Mouse (Mus musculus) forebrain, embryonic 13.5 days (tissue): ENCODE data around the gene Tmem131. TPM values are rescaled to one million over a fixed set of nuclear protein-coding genes. Genes with fewer than 3 reads are reported as not detected.
A peak's percentile ranks its signal among the peaks of the same experiment; 100 is the strongest.

Experiments
- ATAC-seq: fragments of 200-750 bp; cut with Nextera tagmentation; 2 replicates; pipeline ENCODE4 v1.8.0; 2017
- H3K27ac ChIP-seq: fragments of 300-500 bp; sonication (generic); 2 replicates; pipeline ENCODE4 v1.5.1; 2015; ENCODE audit warnings: inconsistent platforms, mild to moderate bottlenecking, moderate library complexity
- H3K27me3 ChIP-seq: fragments of 300-500 bp; sonication (generic); 2 replicates; pipeline ENCODE4 v1.6.1; 2015; ENCODE audit warnings: mild to moderate bottlenecking, inconsistent platforms
- H3K36me3 ChIP-seq: fragments of 300-500 bp; sonication (generic); 2 replicates; pipeline ENCODE4 v1.6.1; 2015; ENCODE audit warnings: mild to moderate bottlenecking, inconsistent platforms; ENCODE audit not compliant: poor library complexity, severe bottlenecking
- H3K4me1 ChIP-seq: fragments of 300-500 bp; sonication (generic); 2 replicates; pipeline ENCODE4 v1.6.1; 2015; ENCODE audit warnings: inconsistent platforms
- H3K4me2 ChIP-seq: fragments of 300-500 bp; sonication (generic); 2 replicates; pipeline ENCODE4 v1.6.1; 2015; ENCODE audit warnings: inconsistent platforms, mild to moderate bottlenecking, moderate library complexity
- H3K4me3 ChIP-seq: fragments of 300-500 bp; sonication (generic); 2 replicates; pipeline ENCODE4 v1.5.1; 2015; ENCODE audit warnings: mild to moderate bottlenecking, inconsistent platforms
- H3K9ac ChIP-seq: fragments of 300-500 bp; sonication (generic); 2 replicates; pipeline ENCODE4 v1.6.1; 2015; ENCODE audit warnings: mild to moderate bottlenecking, inconsistent platforms
- H3K9me3 ChIP-seq: fragments of 300-500 bp; sonication (generic); replicated peaks from 2 replicates; pipeline ENCODE4 v1.6.1; 2016; ENCODE audit warnings: inconsistent platforms
- WGBS: fragments of 180-500 bp; shearing (Covaris S2); methylation state at CpG from one replicate; pipeline ENCODE4 v1.1.7; 2015; 5-methylcytosine and 5-hydroxymethylcytosine counted together
- polyA plus RNA-seq: library from polyadenylated mRNA; unstranded; fragments of >200 nt; fragmentation: Nextera tagmentation; extraction: Ambion mirVana; gene quantifications from 2 replicates; pipeline ENCODE4 v1.2.1, GENCODE M21; 2015

The Tmem131 gene
- polyA plus RNA-seq, 1 experiment from 2014 or later, result 12.0 TPM

DNA sequence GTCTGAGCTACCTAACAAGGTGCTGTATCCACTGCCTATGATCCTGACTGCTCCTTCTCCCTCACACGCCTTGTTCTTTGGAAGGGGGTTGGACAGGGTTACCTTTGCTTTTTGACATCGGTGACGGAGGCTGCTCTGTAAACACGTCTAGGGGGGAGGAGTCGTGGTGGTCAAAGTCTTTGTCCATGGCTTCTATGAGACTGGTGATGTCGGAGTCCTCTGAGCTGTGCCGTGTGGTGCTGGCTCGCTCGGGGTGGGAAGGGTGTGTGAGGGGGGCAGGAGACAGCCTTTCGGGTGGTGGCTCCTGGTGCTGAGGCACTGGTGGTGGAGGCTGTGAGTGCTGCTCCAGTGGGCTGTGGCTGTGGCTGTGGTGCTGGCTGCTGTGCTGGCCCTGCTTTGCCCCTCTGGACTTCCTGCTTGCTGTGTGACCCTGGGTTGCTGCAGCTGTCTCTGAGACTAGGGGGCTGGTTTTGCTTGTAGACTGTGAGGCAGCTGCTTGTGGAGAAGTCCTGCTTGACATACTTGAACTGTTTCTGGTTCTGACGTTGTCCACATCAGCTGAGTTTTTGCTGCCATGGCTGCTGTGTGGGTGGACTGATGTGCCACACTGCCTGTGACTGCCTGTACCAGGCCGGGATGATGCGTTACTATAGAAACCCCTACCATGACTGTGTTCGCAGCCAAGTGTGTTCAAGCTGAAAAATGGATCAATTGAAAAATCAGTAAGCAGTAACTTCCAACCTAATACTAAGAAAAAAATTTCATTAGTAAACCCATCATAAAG, 135.5 kb downstream of the Tmem131 start:
- WGBS, result 93% methylated on average over 14 of the region's 14 CpGs
- Histone ChIP-seq H3K27me3 (no peaks in the 10 kb centered on the region), H3K4me1 (no peaks in the 10 kb centered on the region), H3K9ac (no peak overlapping the region), H3K4me3 (no peak overlapping the region), H3K36me3 (peaks cover 97% of the 10 kb centered on the region), H3K4me2 (no peak overlapping the region), H3K27ac (no peak overlapping the region), H3K9me3 (no peaks in the 10 kb centered on the region)
- no peak for ATAC-seq

DNA sequence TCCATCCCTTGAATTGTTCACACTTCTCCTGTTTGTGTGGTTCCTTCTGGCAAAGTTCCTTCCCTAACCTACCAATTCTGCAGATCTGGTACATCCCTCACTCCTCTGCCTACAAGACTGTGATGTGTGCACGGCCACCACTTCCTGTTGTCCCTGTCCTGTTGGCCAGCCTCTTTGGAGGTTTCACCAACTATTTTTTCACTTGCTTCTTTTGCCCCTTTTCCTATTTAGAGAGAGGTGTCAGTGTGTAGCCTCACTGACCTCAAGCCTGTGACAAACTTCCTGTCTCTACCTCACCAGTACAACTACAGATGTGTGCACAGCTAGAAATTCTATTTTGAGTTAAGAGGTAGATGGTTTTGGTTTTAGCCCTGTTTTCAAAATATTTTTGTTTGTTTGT, 136.4 kb downstream of the Tmem131 start:
- Histone ChIP-seq H3K27me3 (no peaks in the 10 kb centered on the region), H3K9ac (no peak overlapping the region), H3K4me2 (no peak overlapping the region), H3K36me3 (peaks cover 94% of the 10 kb centered on the region), H3K9me3 (no peaks in the 10 kb centered on the region), H3K27ac (no peak overlapping the region), H3K4me3 (no peak overlapping the region), H3K4me1 (no peaks in the 10 kb centered on the region)
- no peak for ATAC-seq
- WGBS, result 90% methylated on average over 1 of the region's 1 CpGs

DNA sequence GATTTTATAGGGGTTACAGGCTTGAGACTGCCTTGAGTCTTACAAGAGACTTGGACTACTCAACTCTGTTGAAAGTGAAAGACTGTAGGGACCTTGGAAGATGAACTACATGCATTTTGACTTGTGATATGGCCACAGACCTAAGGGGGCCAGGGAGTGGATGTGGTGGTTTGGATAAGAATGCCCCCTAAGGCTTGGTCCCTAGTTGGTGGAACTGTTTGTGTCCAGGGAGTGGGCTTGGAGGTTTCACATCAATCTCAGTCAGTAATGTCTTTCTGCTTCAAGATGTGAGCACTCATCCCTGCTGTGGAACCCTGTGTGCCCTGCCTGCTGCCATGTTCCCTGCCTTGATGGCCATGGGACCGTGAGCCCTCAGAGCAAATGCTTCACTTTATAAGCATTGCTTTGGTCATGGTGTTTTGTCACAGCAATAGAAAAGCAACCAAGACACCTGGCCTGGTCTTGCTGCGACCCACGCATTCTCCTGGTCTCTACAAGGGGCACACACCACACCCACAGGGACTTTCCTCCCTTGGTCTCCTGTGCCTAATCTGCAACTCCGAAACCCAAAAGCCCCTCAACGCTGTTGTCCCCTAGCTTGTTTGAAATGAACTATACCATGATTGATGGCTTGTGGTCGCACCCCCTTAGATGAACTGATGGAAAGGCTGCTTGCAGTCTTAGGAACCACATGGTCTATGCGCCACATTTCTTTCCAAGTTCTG, 137.1 kb downstream of the Tmem131 start:
- Histone ChIP-seq H3K27me3 (no peaks in the 10 kb centered on the region), H3K4me3 (no peak overlapping the region), H3K9me3 (no peaks in the 10 kb centered on the region), H3K27ac (no peak overlapping the region), H3K4me2 (no peak overlapping the region), H3K36me3 (peaks cover 94% of the 10 kb centered on the region), H3K9ac (no peak overlapping the region), H3K4me1 (no peaks in the 10 kb centered on the region)
- WGBS, result 97% methylated on average over 7 of the region's 7 CpGs
- ATAC-seq, result no peak

DNA sequence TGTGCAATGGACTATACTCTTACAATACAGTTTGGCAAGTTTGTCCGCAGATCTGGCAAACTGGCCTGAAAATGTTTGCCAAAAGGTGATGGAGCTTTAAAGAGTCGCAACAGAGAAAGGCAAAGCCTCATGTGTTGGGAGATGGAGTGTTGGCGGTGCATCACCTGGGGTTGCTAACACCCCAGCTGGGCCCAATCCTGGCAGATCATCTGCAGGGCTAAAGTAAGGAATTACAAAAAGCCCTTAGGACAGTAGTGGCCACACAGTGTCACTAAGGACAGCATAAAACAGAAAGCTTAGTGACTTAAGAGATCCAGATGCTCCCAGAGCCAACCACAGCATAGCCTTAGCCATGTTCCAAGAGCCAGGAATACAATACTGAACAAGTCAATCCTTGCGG, 138.6 kb downstream of the Tmem131 start:
- no peak overlapping the region for H3K27ac ChIP-seq
- H3K9ac ChIP-seq, result no peak overlapping the region
- no peak overlapping the region for H3K4me2 ChIP-seq
- H3K9me3 ChIP-seq, result no peaks in the 10 kb centered on the region
- WGBS, result 98% methylated on average over 4 of the region's 4 CpGs
- peaks cover 88% of the 10 kb centered on the region for H3K36me3 ChIP-seq
- H3K27me3 ChIP-seq, result no peaks in the 10 kb centered on the region
- ATAC-seq, result no peak
- H3K4me1 ChIP-seq, result no peaks in the 10 kb centered on the region
- H3K4me3 ChIP-seq, result no peak overlapping the region

DNA sequence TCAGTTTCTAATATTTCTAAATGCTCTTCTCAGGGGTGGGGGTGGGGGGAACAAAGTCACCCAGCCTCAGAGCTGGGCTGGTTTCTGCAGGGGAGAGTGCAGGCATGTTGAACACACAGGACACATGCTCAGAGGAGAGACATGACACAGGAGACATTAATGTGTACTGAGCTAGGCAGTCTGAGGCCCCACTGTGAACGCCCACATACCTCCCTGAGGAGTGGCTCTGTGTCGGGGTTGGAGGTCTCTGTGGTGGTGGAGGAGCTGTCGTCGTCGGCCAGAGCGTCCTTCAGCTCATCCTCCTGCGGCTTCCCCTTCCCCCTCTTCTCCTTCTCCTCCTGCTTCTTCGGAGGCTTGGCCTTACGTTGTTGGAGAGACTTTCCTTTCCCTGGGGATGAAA, 139.2 kb downstream of the Tmem131 start:
- no peaks in the 10 kb centered on the region for H3K4me1 ChIP-seq
- H3K27me3 ChIP-seq, result no peaks in the 10 kb centered on the region
- H3K4me2 ChIP-seq, result no peak overlapping the region
- H3K27ac ChIP-seq, result no peak overlapping the region
- no peak overlapping the region for H3K4me3 ChIP-seq
- H3K9ac ChIP-seq, result no peak overlapping the region
- H3K36me3 ChIP-seq, result peaks cover 88% of the 10 kb centered on the region
- ATAC-seq, result no peak
- no peaks in the 10 kb centered on the region for H3K9me3 ChIP-seq
- 86% methylated on average over 9 of the region's 9 CpGs for WGBS

DNA sequence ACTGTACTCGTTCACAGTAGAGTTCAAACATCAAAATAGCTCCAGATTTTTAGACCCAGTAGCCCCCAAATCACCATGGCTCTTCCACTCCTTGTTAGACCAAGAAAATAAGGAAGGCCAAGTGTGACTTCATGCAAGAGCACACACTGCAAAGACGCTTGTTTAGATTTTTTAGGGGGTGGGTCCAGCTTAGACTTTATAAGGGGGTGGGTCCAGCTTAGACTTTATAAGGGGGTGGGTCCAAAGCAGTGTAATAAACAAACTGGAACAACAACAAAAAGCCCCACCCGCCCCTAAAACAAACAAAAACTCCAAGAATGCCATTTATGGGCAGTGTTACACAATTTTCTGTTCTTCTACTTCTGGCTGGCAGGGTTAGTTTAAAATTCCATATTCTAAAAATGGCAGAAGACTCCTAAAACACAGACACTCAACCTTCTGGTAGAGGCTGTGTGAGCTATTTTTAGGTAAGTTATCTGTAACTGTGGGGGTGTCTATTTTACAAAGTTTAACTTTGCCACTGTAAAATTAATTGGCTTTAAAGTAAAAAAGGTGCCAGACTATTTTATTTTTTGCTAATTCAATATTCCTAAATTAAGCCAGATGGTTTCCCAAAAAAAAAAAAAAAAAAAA, 143.0 kb downstream of the Tmem131 start:
- 88% methylated on average over 3 of the region's 3 CpGs for WGBS
- no peaks in the 10 kb centered on the region for H3K4me1 ChIP-seq
- ATAC-seq, result no peak
- no peak overlapping the region for H3K9ac ChIP-seq
- H3K4me3 ChIP-seq, result no peak overlapping the region
- H3K27ac ChIP-seq, result no peak overlapping the region
- H3K4me2 ChIP-seq, result no peak overlapping the region
- H3K36me3 ChIP-seq, result peaks cover 89% of the 10 kb centered on the region
- H3K9me3 ChIP-seq, result no peaks in the 10 kb centered on the region
- no peaks in the 10 kb centered on the region for H3K27me3 ChIP-seq

DNA sequence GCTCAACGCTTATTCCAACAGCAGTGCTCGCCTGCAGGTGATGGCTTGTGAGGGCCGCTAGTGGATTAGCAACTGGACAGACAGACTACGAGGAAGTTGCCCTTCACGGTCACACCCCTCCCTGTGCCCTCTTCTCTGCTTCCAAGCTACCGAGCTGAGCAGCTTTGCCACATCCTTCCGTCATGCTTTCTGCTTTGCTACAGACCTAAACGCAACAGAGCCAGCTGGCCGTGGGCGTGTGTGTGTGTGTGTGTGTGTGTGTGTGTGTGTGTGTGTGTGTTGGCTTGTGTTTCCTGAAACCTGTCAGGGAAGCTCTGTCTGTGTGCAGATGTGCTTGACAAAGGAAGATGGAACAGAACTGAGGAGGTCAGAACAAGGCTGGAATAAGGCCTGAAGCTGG, 146.0 kb downstream of the Tmem131 start:
- H3K4me1 ChIP-seq, result no peaks in the 10 kb centered on the region
- no peak overlapping the region for H3K4me2 ChIP-seq
- no peak overlapping the region for H3K9ac ChIP-seq
- peaks cover 92% of the 10 kb centered on the region for H3K36me3 ChIP-seq
- no peak overlapping the region for H3K27ac ChIP-seq
- H3K4me3 ChIP-seq, result no peak overlapping the region
- WGBS, result 82% methylated on average over 10 of the region's 10 CpGs
- ATAC-seq, result no peak
- no peaks in the 10 kb centered on the region for H3K27me3 ChIP-seq
- H3K9me3 ChIP-seq, result no peaks in the 10 kb centered on the region

DNA sequence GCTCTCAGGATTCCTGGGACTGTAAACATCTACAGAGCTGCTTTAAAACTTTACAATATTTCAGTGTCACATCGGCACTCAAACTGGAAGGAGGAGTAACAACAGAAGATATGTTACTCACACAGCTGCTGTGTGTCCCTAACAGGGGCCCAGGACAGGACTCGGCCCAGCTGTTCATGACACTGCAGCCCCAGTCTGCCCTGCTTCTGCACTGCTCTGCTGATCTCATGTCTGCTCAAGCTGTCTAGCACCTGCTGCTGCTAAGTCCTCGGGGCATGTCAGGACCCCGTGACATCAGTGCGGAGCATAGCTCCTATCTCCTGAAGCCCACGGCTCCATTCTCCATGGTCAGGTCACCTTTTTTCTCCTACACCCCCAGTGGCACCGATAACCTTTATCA, 146.8 kb downstream of the Tmem131 start:
- Histone ChIP-seq H3K4me1 (no peaks in the 10 kb centered on the region), H3K4me3 (no peak overlapping the region), H3K9ac (no peak overlapping the region), H3K27ac (no peak overlapping the region), H3K27me3 (no peaks in the 10 kb centered on the region), H3K36me3 (peaks cover 88% of the 10 kb centered on the region), H3K9me3 (no peaks in the 10 kb centered on the region), H3K4me2 (no peak overlapping the region)
- no peak for ATAC-seq
- WGBS, result 95% methylated on average over 7 of the region's 7 CpGs

DNA sequence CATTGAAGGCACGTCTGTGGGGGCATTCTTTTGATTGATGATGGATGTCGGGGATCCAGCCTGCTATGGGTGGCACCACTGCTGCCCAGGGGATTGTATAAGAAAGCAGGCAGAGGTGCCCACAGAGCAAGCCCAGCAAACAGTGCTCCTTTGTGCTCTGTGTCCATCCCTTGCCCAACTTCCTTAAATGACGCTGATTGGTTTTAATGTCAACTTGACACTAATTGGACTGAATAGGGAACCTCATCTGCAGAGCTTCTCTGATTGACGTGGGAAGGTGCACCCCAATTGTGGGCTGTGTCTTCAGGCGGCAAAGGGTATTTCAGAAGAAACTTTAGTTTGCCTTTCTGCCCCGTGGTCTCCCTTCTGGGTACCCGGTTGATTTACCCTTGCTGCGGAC, 154.1 kb downstream of the Tmem131 start:
- H3K27ac ChIP-seq, result no peak overlapping the region
- WGBS, result 63% methylated on average over 8 of the region's 8 CpGs
- no peaks in the 10 kb centered on the region for H3K27me3 ChIP-seq
- H3K9me3 ChIP-seq, result no peaks in the 10 kb centered on the region
- no peak for ATAC-seq
- peaks cover 12% of the 10 kb centered on the region; the same call in 1 of the 2 replicates for H3K4me1 ChIP-seq
- H3K9ac ChIP-seq, result no peak overlapping the region
- no peak overlapping the region for H3K4me3 ChIP-seq
- H3K36me3 ChIP-seq, result peaks cover 34% of the 10 kb centered on the region
- no peak overlapping the region for H3K4me2 ChIP-seq

DNA sequence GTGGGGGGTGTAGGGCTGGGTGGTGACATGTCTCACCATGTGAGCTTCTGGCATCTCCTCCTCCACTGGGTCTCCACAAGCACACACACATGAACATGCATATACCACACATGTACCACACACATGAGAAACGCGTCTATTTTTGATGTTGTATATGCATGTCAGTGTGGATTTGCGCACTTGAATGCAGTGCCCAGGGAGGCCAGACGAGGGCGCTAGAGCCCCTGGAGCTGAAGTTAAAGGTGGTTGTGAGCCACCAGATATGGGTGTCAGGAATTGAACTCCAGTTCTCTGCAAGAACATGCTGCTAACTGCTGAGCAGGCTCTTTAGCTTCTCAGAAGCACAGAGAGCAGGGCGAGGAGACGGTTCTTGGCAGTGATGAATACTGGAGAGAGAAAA, 157.1 kb downstream of the Tmem131 start:
- Histone ChIP-seq H3K27ac (no peak overlapping the region), H3K4me2 (no peak overlapping the region), H3K36me3 (peaks cover 8% of the 10 kb centered on the region), H3K4me1 (peaks cover 12% of the 10 kb centered on the region; the same call in 1 of the 2 replicates), H3K27me3 (no peaks in the 10 kb centered on the region), H3K9ac (no peak overlapping the region), H3K9me3 (no peaks in the 10 kb centered on the region), H3K4me3 (no peak overlapping the region)
- WGBS, result 93% methylated on average over 7 of the region's 7 CpGs
- ATAC-seq, result no peak

DNA sequence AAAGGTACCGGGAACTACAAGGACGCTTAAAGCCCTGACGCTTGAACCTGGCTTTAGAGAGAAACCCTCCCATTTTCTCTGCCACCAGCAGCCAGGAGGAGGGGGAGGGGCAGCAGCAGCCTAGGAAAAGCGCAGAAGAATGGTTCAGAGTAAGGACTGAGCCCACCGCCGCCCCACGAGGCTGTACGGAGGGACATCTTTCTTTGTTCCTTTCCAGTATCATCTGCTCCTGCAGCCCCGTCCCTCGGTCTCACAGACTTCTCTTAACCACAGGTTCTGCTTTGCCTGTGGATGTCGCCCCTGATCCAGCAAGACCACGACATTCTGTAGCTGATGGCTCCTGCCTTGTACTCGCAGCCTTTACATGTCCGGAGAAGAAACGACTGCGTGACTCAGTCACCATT, 158.2 kb downstream of the Tmem131 start:
- Histone ChIP-seq H3K9me3 (no peaks in the 10 kb centered on the region), H3K9ac (peak overlapping the region; percentile 75), H3K27me3 (no peaks in the 10 kb centered on the region), H3K27ac (peak overlapping the region; percentile 59), H3K36me3 (no peaks in the 10 kb centered on the region), H3K4me2 (peak overlapping the region; percentile 84), H3K4me3 (peak overlapping the region; percentile 48), H3K4me1 (peaks cover 12% of the 10 kb centered on the region; the same call in 1 of the 2 replicates)
- 2% methylated on average over 16 of the region's 16 CpGs for WGBS
- peak; percentile 65 for ATAC-seq
